Mouse (Mus musculus) neural tube, postnatal 0 days (tissue): ENCODE results near the gene Slc38a3. TPM values are rescaled to one million over a fixed set of nuclear protein-coding genes. Genes with fewer than 3 reads are reported as not detected.

Experiments used
- polyA plus RNA-seq: library from polyadenylated mRNA; unstranded; fragments of >200 nt; fragmentation: Nextera tagmentation; extraction: Ambion mirVana; gene quantifications from 2 replicates; pipeline ENCODE4 v1.2.1, GENCODE M21; 2015

Gene Slc38a3
- 54.2 and 66.6 TPM in 2 replicates for polyA plus RNA-seq

GRCm38 (mm10) chr9:107669480-107669945 lies at the start of gene Slc38a3:
Slc38a3 (minus strand) TSS chr9:107669530.

GRCm38 (mm10) chr9:107709697-107710483 lies 40.6 kb upstream of the Slc38a3 start, which contains the start of gene Sema3f:
Sema3f (minus strand) TSS chr9:107710475.

GRCm38 (mm10) chr9:107679501-107679900 lies 10.2 kb upstream of the Slc38a3 start, which contains the start of gene Gnat1:
Gnat1 (minus strand) TSS chr9:107679712.

GRCm38 (mm10) chr9:107635279-107636028 lies 33.9 kb downstream of the Slc38a3 start, which contains the start of gene Gnai2:
Gnai2 (minus strand) TSS chr9:107635367.

GRCm38 (mm10) chr9:107608741-107609432 lies 60.4 kb downstream of the Slc38a3 start, which contains the start of gene Sema3b:
Sema3b (minus strand) TSS chr9:107609229.

Other genes starting within 250 kb of the Slc38a3 start
- 48.4 and 50.3 TPM in 2 replicates for gene Tmem115, start 135.6 kb downstream of the Slc38a3 start, polyA plus RNA-seq
- gene Cyb561d2, start 127.3 kb downstream of the Slc38a3 start, polyA plus RNA-seq: 64.1 and 65.4 TPM in 2 replicates
- gene Nprl2, start 127.3 kb downstream of the Slc38a3 start, polyA plus RNA-seq: 57.7 and 63.8 TPM in 2 replicates
- gene Zmynd10, start 122.2 kb downstream of the Slc38a3 start, polyA plus RNA-seq: 2.3 and 2.8 TPM in 2 replicates
- 33.1 and 41.1 TPM in 2 replicates for gene Rassf1, start 118.0 kb downstream of the Slc38a3 start, polyA plus RNA-seq
- gene Tusc2, start 106.3 kb downstream of the Slc38a3 start, polyA plus RNA-seq: 121 and 123 TPM in 2 replicates
- 40.8 and 41.1 TPM in 2 replicates for gene Hyal2, start 101.6 kb downstream of the Slc38a3 start, polyA plus RNA-seq
- 5.3 and 5.8 TPM in 2 replicates for gene Hyal1, start 92.6 kb downstream of the Slc38a3 start, polyA plus RNA-seq
- gene Naa80, start 90.6 kb downstream of the Slc38a3 start, polyA plus RNA-seq: 19.3 and 21.4 TPM in 2 replicates
- 1.8 and 2.2 TPM in 2 replicates for gene Hyal3, start 88.7 kb downstream of the Slc38a3 start, polyA plus RNA-seq
- gene Ifrd2, start 81.9 kb downstream of the Slc38a3 start, polyA plus RNA-seq: 10.7 and 15.2 TPM in 2 replicates
- gene Sema3b, start 60.3 kb downstream of the Slc38a3 start, polyA plus RNA-seq: 8.4 and 9.7 TPM in 2 replicates
- 303 and 324 TPM in 2 replicates for gene Gnai2, start 34.2 kb downstream of the Slc38a3 start, polyA plus RNA-seq
- gene Gnat1, start 10.2 kb upstream of the Slc38a3 start, polyA plus RNA-seq: 3.0 and 4.8 TPM in 2 replicates
- 8.0 and 9.4 TPM in 2 replicates for gene Sema3f, start 40.9 kb upstream of the Slc38a3 start, polyA plus RNA-seq
- 136 and 143 TPM in 2 replicates for gene Rbm5, start 101.5 kb upstream of the Slc38a3 start, polyA plus RNA-seq
- 50.8 and 55.7 TPM in 2 replicates for gene Rbm6, start 203.7 kb upstream of the Slc38a3 start, polyA plus RNA-seq
- 13.8 and 15.2 TPM in 2 replicates for gene Mon1a, start 218.6 kb upstream of the Slc38a3 start, polyA plus RNA-seq
- 1.4 and 1.6 TPM in 2 replicates for gene Mst1r, start 237.3 kb upstream of the Slc38a3 start, polyA plus RNA-seq